Mouse (Mus musculus) limb, embryonic 11.5 days (tissue): ENCODE data around the gene Cfp. TPM values are rescaled to one million over a fixed set of nuclear protein-coding genes. Genes with fewer than 3 reads are reported as not detected.

Experiments
- ATAC-seq: fragments of 200-750 bp; cut with Nextera tagmentation; 2 replicates; pipeline ENCODE4 v1.8.0; 2017; ENCODE audit warnings: low read depth; ENCODE audit not compliant: insufficient number of reproducible peaks, low FRiP score, low TSS enrichment
- DNase-seq: peaks from one replicate; pipeline ENCODE4 v3.0.0-alpha.2; 2015; ENCODE audit warnings: low spot score
- H3K27ac ChIP-seq: fragments of 300-500 bp; sonication (generic); replicated peaks from 2 replicates; pipeline ENCODE4 v1.5.1; 2014; ENCODE audit warnings: low read depth, mild to moderate bottlenecking, low read length
- H3K27me3 ChIP-seq: fragments of 300-500 bp; sonication (generic); 2 replicates; pipeline ENCODE4 v1.6.1; 2014; ENCODE audit warnings: mild to moderate bottlenecking, low read length, mixed read lengths; ENCODE audit not compliant: control insufficient read depth, insufficient read depth
- H3K36me3 ChIP-seq: fragments of 300-500 bp; sonication (generic); 2 replicates; pipeline ENCODE4 v1.6.1; 2014; ENCODE audit warnings: mild to moderate bottlenecking, low read length, moderate library complexity, mixed read lengths; ENCODE audit not compliant: control insufficient read depth, insufficient read depth
- H3K4me1 ChIP-seq: fragments of 300-500 bp; sonication (generic); 2 replicates; pipeline ENCODE4 v1.6.1; 2014; ENCODE audit warnings: low read length, mixed read lengths; ENCODE audit not compliant: control insufficient read depth, insufficient read depth
- H3K4me2 ChIP-seq: fragments of 300-500 bp; sonication (generic); 2 replicates; pipeline ENCODE4 v1.6.1; 2014; ENCODE audit warnings: low read depth, mild to moderate bottlenecking, moderate library complexity; ENCODE audit not compliant: severe bottlenecking
- H3K4me3 ChIP-seq: fragments of 300-500 bp; sonication (generic); 2 replicates; pipeline ENCODE4 v1.5.1; 2014; ENCODE audit warnings: low read depth, low read length
- H3K9ac ChIP-seq: fragments of 300-500 bp; sonication (generic); 2 replicates; pipeline ENCODE4 v1.6.1; 2014; ENCODE audit warnings: mild to moderate bottlenecking, low read length
- H3K9me3 ChIP-seq: fragments of 300-500 bp; sonication (generic); 2 replicates; pipeline ENCODE4 v1.6.1; 2016; ENCODE audit warnings: low read length; ENCODE audit not compliant: control insufficient read depth
- WGBS: fragments of 180-500 bp; shearing (Covaris S2); extraction: QIAGEN DNeasy Blood & Tissue Kit; methylation state at CpG from one replicate; pipeline ENCODE4 v1.1.7; 2014; 5-methylcytosine and 5-hydroxymethylcytosine counted together
- polyA plus RNA-seq: library from polyadenylated mRNA; unstranded; fragments of >200 nt; fragmentation: Nextera tagmentation; extraction: Ambion mirVana; gene quantifications from 2 replicates; pipeline ENCODE4 v1.2.1, GENCODE M21; 2014

Gene Cfp
- 3.1 and 3.8 TPM in 2 replicates for polyA plus RNA-seq

- no peak within 1 kb of the TSS for H3K4me2 ChIP-seq
- no peaks in the 10 kb centered on the region; the same call in 1 of the 2 replicates for H3K9me3 ChIP-seq
- no peak within 1 kb of the TSS for H3K27ac ChIP-seq
- 93% methylated on average over 1 of the region's 1 CpGs for WGBS
- ATAC-seq (no peak), DNase-seq (no peak)
- peaks cover 2% of the 10 kb centered on the region for H3K36me3 ChIP-seq
- no peaks in the 10 kb centered on the region for H3K27me3 ChIP-seq
- H3K4me3 ChIP-seq, result no peak within 1 kb of the TSS
- no peaks in the 10 kb centered on the region for H3K4me1 ChIP-seq
- H3K9ac ChIP-seq, result no peak within 1 kb of the TSS
Observed at GRCm38 (mm10) chrX:20931364-20931763, at the start of gene Cfp. Cfp (minus strand) TSS chrX:20931555.

- no peak overlapping the region for H3K4me3 ChIP-seq
- H3K27ac ChIP-seq, result no peak overlapping the region
- no peaks in the 10 kb centered on the region for H3K36me3 ChIP-seq
- no peak overlapping the region for H3K4me2 ChIP-seq
- no peak overlapping the region for H3K9ac ChIP-seq
- no peak for DNase-seq
- no peaks in the 10 kb centered on the region for H3K4me1 ChIP-seq
- H3K9me3 ChIP-seq, result no peaks in the 10 kb centered on the region
- ATAC-seq, result no peak
- H3K27me3 ChIP-seq, result no peaks in the 10 kb centered on the region
- 70% methylated on average over 1 of the region's 1 CpGs for WGBS
Observed at GRCm38 (mm10) chrX:20980901-20981300, 49.5 kb upstream of the Cfp start.

GRCm38 (mm10) chrX:20961477-20962378 lies 30.4 kb upstream of the Cfp start, which contains the start of gene Uxt:
Uxt (minus strand) TSS chrX:20962017.
- WGBS, result 18% methylated on average over 57 of the region's 57 CpGs
- ATAC-seq, result peak; percentile 94
- Histone ChIP-seq H3K9ac (peak within 1 kb of the TSS; percentile 37; the same call in 1 of the 2 replicates), H3K4me2 (peak within 1 kb of the TSS; percentile 36), H3K9me3 (no peaks in the 10 kb centered on the region), H3K4me1 (no peaks in the 10 kb centered on the region), H3K36me3 (no peaks in the 10 kb centered on the region), H3K27me3 (no peaks in the 10 kb centered on the region), H3K27ac (no peak within 1 kb of the TSS), H3K4me3 (peak within 1 kb of the TSS; percentile 41)
- peak; percentile 90 for DNase-seq

GRCm38 (mm10) chrX:20950191-20950880 lies 19.0 kb upstream of the Cfp start, which contains the start of gene Elk1:
Elk1 (minus strand) TSS chrX:20950608.
- H3K9ac ChIP-seq, result peak within 1 kb of the TSS; percentile 57
- H3K4me1 ChIP-seq, result no peaks in the 10 kb centered on the region
- H3K4me3 ChIP-seq, result peak within 1 kb of the TSS; percentile 52
- peak within 1 kb of the TSS; percentile 37 for H3K4me2 ChIP-seq
- H3K36me3 ChIP-seq, result no peaks in the 10 kb centered on the region
- H3K27ac ChIP-seq, result no peak within 1 kb of the TSS
- no peaks in the 10 kb centered on the region for H3K27me3 ChIP-seq
- DNase-seq, result peak; percentile 82
- H3K9me3 ChIP-seq, result no peaks in the 10 kb centered on the region
- WGBS, result 16% methylated on average over 30 of the region's 30 CpGs
- ATAC-seq, result peak; percentile 97

GRCm38 (mm10) chrX:20946055-20946454 lies 14.7 kb upstream of the Cfp start:
- ATAC-seq (no peak), DNase-seq (peak; percentile 37)
- WGBS, result 25% methylated on average over 4 of the region's 4 CpGs
- H3K4me2 ChIP-seq, result no peak overlapping the region
- H3K27ac ChIP-seq, result no peak overlapping the region
- no peaks in the 10 kb centered on the region for H3K27me3 ChIP-seq
- no peaks in the 10 kb centered on the region for H3K4me1 ChIP-seq
- H3K36me3 ChIP-seq, result no peaks in the 10 kb centered on the region
- no peak overlapping the region for H3K4me3 ChIP-seq
- no peaks in the 10 kb centered on the region for H3K9me3 ChIP-seq
- H3K9ac ChIP-seq, result no peak overlapping the region

GRCm38 (mm10) chrX:20931963-20932362 lies 608 bp upstream of the Cfp start:
- Histone ChIP-seq H3K9me3 (no peaks in the 10 kb centered on the region; the same call in 1 of the 2 replicates), H3K4me3 (no peak overlapping the region), H3K27me3 (no peaks in the 10 kb centered on the region), H3K27ac (no peak overlapping the region), H3K9ac (no peak overlapping the region), H3K36me3 (peaks cover 2% of the 10 kb centered on the region), H3K4me2 (no peak overlapping the region), H3K4me1 (no peaks in the 10 kb centered on the region)
- no peak for DNase-seq
- 83% methylated on average over 1 of the region's 1 CpGs for WGBS
- ATAC-seq, result no peak

- ATAC-seq (no peak), DNase-seq (no peak)
- H3K27ac ChIP-seq, result no peak overlapping the region
- no peaks in the 10 kb centered on the region for H3K36me3 ChIP-seq
- H3K9ac ChIP-seq, result no peak overlapping the region
- H3K4me2 ChIP-seq, result no peak overlapping the region
- no peaks in the 10 kb centered on the region for H3K27me3 ChIP-seq
- no peaks in the 10 kb centered on the region; the same call in 1 of the 2 replicates for H3K9me3 ChIP-seq
- 89% methylated on average over 1 of the region's 1 CpGs for WGBS
- no peak overlapping the region for H3K4me3 ChIP-seq
- H3K4me1 ChIP-seq, result no peaks in the 10 kb centered on the region
Observed at GRCm38 (mm10) chrX:20929859-20930258, 1.5 kb downstream of the Cfp start.

GRCm38 (mm10) chrX:20924976-20925375 lies 6.4 kb downstream of the Cfp start:
- H3K4me2 ChIP-seq, result no peak overlapping the region
- no peaks in the 10 kb centered on the region; the same call in 1 of the 2 replicates for H3K9me3 ChIP-seq
- H3K4me3 ChIP-seq, result no peak overlapping the region
- no peak for ATAC-seq
- H3K27ac ChIP-seq, result no peak overlapping the region
- H3K9ac ChIP-seq, result no peak overlapping the region
- no peaks in the 10 kb centered on the region for H3K36me3 ChIP-seq
- no peaks in the 10 kb centered on the region for H3K27me3 ChIP-seq
- no peak for DNase-seq
- no peaks in the 10 kb centered on the region for H3K4me1 ChIP-seq
